Mouse (Mus musculus) 3T3-L1 (cell line): ENCODE data around the gene Cobl.

Experiments
- DNase-seq: peaks from one replicate; pipeline ENCODE4 v3.0.0-alpha.2; 2015; ENCODE audit warnings: low read depth, low spot score

Gene Cobl

GRCm38 (mm10) chr11:12229411-12229810 lies 235.3 kb downstream of the Cobl start:
- DNase-seq = no peak

GRCm38 (mm10) chr11:12227343-12227742 lies 237.4 kb downstream of the Cobl start:
- no peak for DNase-seq

GRCm38 (mm10) chr11:12219594-12220530 lies 244.9 kb downstream of the Cobl start:
- DNase-seq = no peak

GRCm38 (mm10) chr11:12216897-12217296 lies 247.9 kb downstream of the Cobl start:
- no peak for DNase-seq

GRCm38 (mm10) chr11:12215582-12215981 lies 249.2 kb downstream of the Cobl start:
- no peak for DNase-seq

GRCm38 (mm10) chr11:12208574-12208973 lies 256.2 kb downstream of the Cobl start:
- DNase-seq = no peak

- DNase-seq = no peak
Observed at GRCm38 (mm10) chr11:12205201-12206161, 259.3 kb downstream of the Cobl start.

- DNase-seq = no peak
Observed at GRCm38 (mm10) chr11:12199441-12199840, 265.3 kb downstream of the Cobl start.

GRCm38 (mm10) chr11:12198700-12199349 lies 265.9 kb downstream of the Cobl start:
- DNase-seq = no peak

GRCm38 (mm10) chr11:12198017-12198416 lies 266.7 kb downstream of the Cobl start:
- DNase-seq = no peak

- no peak for DNase-seq
Observed at GRCm38 (mm10) chr11:12197542-12197941, 267.2 kb downstream of the Cobl start.

- peak; percentile 57 for DNase-seq
Observed at GRCm38 (mm10) chr11:12195390-12195789, 269.4 kb downstream of the Cobl start.

- peak; percentile 79 for DNase-seq
Observed at GRCm38 (mm10) chr11:12193369-12193768, 271.4 kb downstream of the Cobl start.

- no peak for DNase-seq
Observed at GRCm38 (mm10) chr11:12191386-12191785, 273.4 kb downstream of the Cobl start.

- no peak for DNase-seq
Observed at GRCm38 (mm10) chr11:12190417-12190816, 274.3 kb downstream of the Cobl start.
